9 mouse cellular contexts compared by ENCODE assay signal in the genomic region with DNA sequence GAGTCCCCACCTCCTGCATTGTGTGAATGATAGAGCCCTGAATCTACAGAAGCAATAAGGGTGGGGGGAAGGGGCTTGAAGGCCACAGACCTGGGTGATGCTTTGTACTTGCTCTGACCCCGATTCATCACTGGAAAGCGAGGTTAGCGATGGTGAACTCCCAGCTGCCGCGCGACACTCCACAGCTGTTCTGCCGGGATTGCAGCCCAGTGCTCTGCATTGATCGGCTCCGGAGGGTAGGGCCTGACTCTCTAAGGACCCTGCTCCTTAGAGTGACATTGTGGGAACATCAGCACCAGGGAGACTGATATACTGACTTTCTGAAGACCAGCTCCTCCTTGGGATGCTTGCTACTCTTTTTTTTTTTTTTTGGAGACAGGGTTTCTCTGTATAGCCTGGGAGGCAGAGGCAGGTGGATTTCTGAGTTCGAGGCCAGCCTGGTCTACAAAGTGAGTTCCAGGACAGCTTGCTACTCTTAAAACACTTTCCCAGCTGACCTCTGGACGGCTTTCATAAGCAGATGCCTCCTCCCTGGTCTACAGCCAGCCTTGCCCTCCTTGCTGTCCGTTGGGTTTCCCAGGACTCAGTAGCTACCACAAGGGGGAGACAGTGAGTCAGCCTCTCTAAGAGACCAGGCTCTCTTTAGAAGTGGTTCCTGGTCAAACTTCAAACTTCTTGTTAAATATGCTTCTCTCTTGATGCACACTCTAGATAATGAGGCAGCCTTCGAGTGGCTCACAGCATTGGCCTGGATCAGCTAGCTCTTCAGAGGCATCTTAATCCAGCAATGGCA. TPM values are rescaled to one million over a fixed set of nuclear protein-coding genes. Genes with fewer than 3 reads are reported as not detected.
DNase-seq lines count a peak whose midpoint lies in the region; ATAC-seq and TF ChIP-seq lines count a peak whose summit lies in the region.
"Had no signal": no experiment of that assay in that cellular context is flagged by ENCODE, and none has a peak within 500 bp of the region (broad histone marks: within the 10 kb centered on the region; RNA-seq: fewer than 3 reads in every experiment).

No protein-coding gene starts in this region.

- 67% methylated on average over 13 of the region's 13 CpGs for WGBS in midbrain, embryonic 10.5 days
- WGBS in midbrain, embryonic 13.5 days = 66% methylated on average over 13 of the region's 13 CpGs

- H3K9ac ChIP-seq in midbrain, embryonic 13.5 days (replicated peaks) = no peak overlapping the region

- H3K36me3 ChIP-seq in midbrain, embryonic 10.5 days = no peaks in the 10 kb centered on the region
- no peaks in the 10 kb centered on the region for H3K36me3 ChIP-seq in midbrain, embryonic 13.5 days

- DNase-seq in midbrain, embryonic 10.5 days (ENCODE audit: low spot score) = peak; percentile 51
- peak; percentile 47 for DNase-seq in adrenal gland, adult 8-10 months
- DNase-seq in embryo, embryonic 11 days = peak; percentile 81
- DNase-seq in heart, postnatal 36 days = peak; percentile 68
- DNase-seq in left cerebral cortex, adult 2 months (ENCODE audit: extremely low spot score in 1 of 2, low spot score in 2 of 2) = peak; percentile 33 to 64
- peak; percentile 83 for DNase-seq in naive thymus-derived CD4-positive, alpha-beta T cell, adult 2 months (ENCODE audit: low read depth)
- DNase-seq in thymus, adult 18-20 months = peak; percentile 16 to 25

- no peaks in the 10 kb centered on the region for H3K9me3 ChIP-seq in midbrain, embryonic 10.5 days (replicated peaks)
- H3K9me3 ChIP-seq in midbrain, embryonic 13.5 days = no peaks in the 10 kb centered on the region

- no peaks in the 10 kb centered on the region for H3K4me1 ChIP-seq in midbrain, embryonic 10.5 days
- H3K4me1 ChIP-seq in midbrain, embryonic 13.5 days (replicated peaks) = peaks cover 4% of the 10 kb centered on the region; the same call in 1 of the 2 replicates

- intact Hi-C loops in heart, postnatal 36 days (cut with DNase I) = loop anchor here (1.0 to 2.0 kb wide), 3 partner anchors 118 to 276 kb away; no protein-coding TSS in a partner anchor
- intact Hi-C loops in left cerebral cortex, adult 2 months (cut with DNase I) = loop anchor here (1.0 to 2.0 kb wide), 2 partner anchors 126 to 276 kb away; no protein-coding TSS in a partner anchor

- no peaks in the 10 kb centered on the region for H3K27me3 ChIP-seq in midbrain, embryonic 10.5 days (ENCODE audit: low read depth, poor library complexity, severe bottlenecking)
- H3K27me3 ChIP-seq in midbrain, embryonic 13.5 days = no peaks in the 10 kb centered on the region

- no peak for ATAC-seq in midbrain, embryonic 13.5 days

- H3K4me2 ChIP-seq in midbrain, embryonic 13.5 days (replicated peaks) = no peak overlapping the region

- peak; percentile 91 for TF ChIP-seq CTCF in left cerebral cortex, adult 2 months (IDR thresholded peaks at IDR 0.05)

- H3K27ac ChIP-seq in midbrain, embryonic 10.5 days (replicated peaks) = no peak overlapping the region
- no peak overlapping the region for H3K27ac ChIP-seq in midbrain, embryonic 13.5 days
- no peak overlapping the region for H3K27ac ChIP-seq in left cerebral cortex, adult 2 months

- no peak overlapping the region for H3K4me3 ChIP-seq in midbrain, embryonic 10.5 days
- no peak overlapping the region for H3K4me3 ChIP-seq in midbrain, embryonic 13.5 days (replicated peaks)
- H3K4me3 ChIP-seq in left cerebral cortex, adult 2 months = no peak overlapping the region

RNA-seq across cellular contexts. Expression of gene Slc22a3, which starts 27.0 kb away (rescaled TPM):
- 0.06 TPM in 1 of 2 replicates, not detected in the other for polyA plus RNA-seq in midbrain, embryonic 10.5 days (2016; fragmentation: Nextera tagmentation; extraction: Ambion mirVana)
- 0.19 and 0.51 TPM in 2 replicates for polyA plus RNA-seq in midbrain, embryonic 13.5 days (2015; fragmentation: Nextera tagmentation; extraction: Ambion mirVana)
- total RNA-seq in adrenal gland, adult 8-10 months (2022) = 10 to 100 TPM in 1 of 4 experiments, 1 to 10 TPM in 3; 2.5 to 12.0 (median 4.0) TPM
- 1 to 10 TPM; 7.0 to 8.9 TPM for total RNA-seq in heart, postnatal 36 days (2021)
- total RNA-seq in left cerebral cortex, adult 2 months (2021) = 1 to 10 TPM; 1.9 to 2.8 TPM

RNA-seq across cellular contexts. Expression of gene Slc22a2, which starts 49.4 kb away (rescaled TPM):
- polyA plus RNA-seq in midbrain, embryonic 10.5 days (2016; fragmentation: Nextera tagmentation; extraction: Ambion mirVana) = not detected in 2 replicates
- 1.1 and 1.2 TPM in 2 replicates for polyA plus RNA-seq in midbrain, embryonic 13.5 days (2015; fragmentation: Nextera tagmentation; extraction: Ambion mirVana)
- total RNA-seq in adrenal gland, adult 8-10 months (2022) = under 1 TPM in 2 of 4 experiments, not detected in 2; 0.16 to 0.24 TPM
- total RNA-seq in heart, postnatal 36 days (2021) = not detected
- total RNA-seq in left cerebral cortex, adult 2 months (2021) = 1 to 10 TPM in 1 of 2 experiments, under 1 TPM in 1; 0.98 to 1.3 TPM
- polyA plus RNA-seq: stomach, embryonic 14.5 days had no signal

Comparison
In these comparisons a context has a peak if more than half of its experiments do, and no peak if none do; other contexts are left out.
1. DNase-seq: peak in every context shown above with its lines; median percentile 83 in naive thymus-derived CD4-positive, alpha-beta T cell, adult 2 months; 81 in embryo, embryonic 11 days; 68 in heart, postnatal 36 days; 51 in midbrain, embryonic 10.5 days; 48 in left cerebral cortex, adult 2 months; 47 in adrenal gland, adult 8-10 months; 20 in thymus, adult 18-20 months.